Mouse (Mus musculus) liver, embryonic 12.5 days (tissue): ENCODE measurements around the gene Becn1. TPM values are rescaled to one million over a fixed set of nuclear protein-coding genes. Genes with fewer than 3 reads are reported as not detected.

Experiments used
- ATAC-seq: fragments of 200-750 bp; cut with Nextera tagmentation; 2 replicates; pipeline ENCODE4 v1.8.0; 2017; ENCODE audit warnings: moderate number of reproducible peaks, mild to moderate bottlenecking, moderate library complexity
- H3K27ac ChIP-seq: fragments of 300-500 bp; sonication (generic); 2 replicates; pipeline ENCODE4 v1.5.1; 2016; ENCODE audit warnings: mild to moderate bottlenecking
- H3K27me3 ChIP-seq: fragments of 300-500 bp; sonication (generic); replicated peaks from 2 replicates; pipeline ENCODE4 v1.6.1; 2016; ENCODE audit warnings: mild to moderate bottlenecking, moderate library complexity
- H3K36me3 ChIP-seq: fragments of 300-500 bp; sonication (generic); 2 replicates; pipeline ENCODE4 v1.6.1; 2016; ENCODE audit warnings: mild to moderate bottlenecking, moderate library complexity
- H3K4me1 ChIP-seq: fragments of 300-500 bp; sonication (generic); 2 replicates; pipeline ENCODE4 v1.6.1; 2016
- H3K4me2 ChIP-seq: fragments of 300-500 bp; sonication (generic); 2 replicates; pipeline ENCODE4 v1.6.1; 2016; ENCODE audit warnings: mild to moderate bottlenecking, moderate library complexity
- H3K4me3 ChIP-seq: fragments of 300-500 bp; sonication (generic); 2 replicates; pipeline ENCODE4 v1.5.1; 2016; ENCODE audit warnings: mild to moderate bottlenecking, moderate library complexity
- H3K9ac ChIP-seq: fragments of 300-500 bp; sonication (generic); 2 replicates; pipeline ENCODE4 v1.6.1; 2016; ENCODE audit warnings: mild to moderate bottlenecking, moderate library complexity
- H3K9me3 ChIP-seq: fragments of 300-500 bp; sonication (generic); replicated peaks from 2 replicates; pipeline ENCODE4 v1.6.1; 2016; ENCODE audit warnings: mild to moderate bottlenecking, moderate library complexity
- WGBS: fragments of 180-500 bp; shearing (Covaris S2); methylation state at CpG from one replicate; pipeline ENCODE4 v1.1.7; 2016; ENCODE audit not compliant: insufficient replicate concordance; 5-methylcytosine and 5-hydroxymethylcytosine counted together
- polyA plus RNA-seq: library from polyadenylated mRNA; unstranded; fragments of >200 nt; fragmentation: Nextera tagmentation; extraction: Ambion mirVana; gene quantifications from 2 replicates; pipeline ENCODE4 v1.2.1, GENCODE M21; 2016

Gene Becn1
- polyA plus RNA-seq, 1 experiment from 2014 or later = 119 TPM

- peak overlapping the region; percentile 83 for H3K9ac ChIP-seq
- H3K4me3 ChIP-seq = peak overlapping the region; percentile 85
- ATAC-seq = peak; percentile 53
- peak overlapping the region; percentile 84 for H3K27ac ChIP-seq
- H3K27me3 ChIP-seq = peaks cover 6% of the 10 kb centered on the region; the same call in 1 of the 2 replicates
- H3K9me3 ChIP-seq = no peaks in the 10 kb centered on the region
- 52% methylated on average over 14 of the region's 14 CpGs for WGBS
- peaks cover 22% of the 10 kb centered on the region for H3K36me3 ChIP-seq
- peak overlapping the region; percentile 88 for H3K4me2 ChIP-seq
- peaks cover 38% of the 10 kb centered on the region for H3K4me1 ChIP-seq
These were observed 22.9 kb downstream of the Becn1 start for GRCm38 (mm10) chr11:101279193-101279569.

GRCm38 (mm10) chr11:101278223-101279192 is 23.6 kb downstream of the Becn1 start, which contains the start of the genes Cntd1 and Coa3:
TSS of gene Cntd1 (plus strand) at chr11:101279012.
TSS of gene Coa3 (minus strand) at chr11:101279114.
- Histone ChIP-seq H3K9me3 (no peaks in the 10 kb centered on the region), H3K27ac (peak within 1 kb of the TSS; percentile 84), H3K9ac (peak within 1 kb of the TSS; percentile 83), H3K27me3 (peaks cover 6% of the 10 kb centered on the region; the same call in 1 of the 2 replicates), H3K36me3 (peaks cover 22% of the 10 kb centered on the region), H3K4me1 (peaks cover 38% of the 10 kb centered on the region), H3K4me3 (peak within 1 kb of the TSS; percentile 85), H3K4me2 (peak within 1 kb of the TSS; percentile 88)
- WGBS = 3% methylated on average over 45 of the region's 45 CpGs
- ATAC-seq = peak; percentile 94

DNA sequence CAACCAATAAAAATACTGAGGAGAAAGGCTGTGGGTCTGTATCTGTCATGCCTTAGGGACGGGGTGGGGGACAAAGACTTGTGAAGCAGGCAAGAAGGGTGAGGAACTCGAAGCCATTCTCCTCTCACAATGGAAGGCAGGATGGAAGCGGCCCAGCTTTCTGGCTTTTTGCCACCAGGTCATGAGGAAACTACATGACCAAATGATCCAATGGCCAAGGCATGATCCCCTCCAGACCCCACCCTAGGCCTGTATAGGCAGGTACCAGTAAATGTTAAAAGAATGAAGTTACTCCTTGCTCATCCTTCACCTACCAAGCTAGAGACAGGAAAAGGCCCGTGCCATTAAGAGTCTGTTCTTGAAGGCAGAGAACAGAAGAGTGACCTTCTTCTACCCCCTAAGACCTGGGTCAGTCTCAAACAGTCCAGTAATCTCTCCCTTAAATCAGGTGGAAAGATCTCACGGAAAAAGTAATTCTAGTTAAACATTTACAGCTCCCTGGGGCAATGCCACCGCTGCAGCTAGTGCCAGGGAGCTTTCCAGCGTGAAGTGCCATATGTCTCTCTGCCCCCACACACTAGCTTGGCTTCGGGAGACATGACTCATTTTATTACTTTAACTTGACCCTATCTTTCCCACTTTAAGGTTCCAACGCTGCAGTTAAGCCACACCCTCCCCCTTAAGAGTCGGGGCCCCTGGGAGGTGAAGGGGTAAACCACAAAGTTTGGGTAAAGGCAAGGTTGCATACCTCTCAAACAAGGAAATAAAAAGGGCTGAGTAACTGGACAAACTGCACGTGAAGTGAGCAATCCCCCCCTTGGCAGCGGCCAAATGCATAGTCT is 24.5 kb downstream of the Becn1 start:
- Histone ChIP-seq H3K4me3 (peak overlapping the region; percentile 85), H3K4me1 (peaks cover 33% of the 10 kb centered on the region), H3K9ac (peak overlapping the region; percentile 83), H3K36me3 (peaks cover 22% of the 10 kb centered on the region), H3K27me3 (peaks cover 6% of the 10 kb centered on the region; the same call in 1 of the 2 replicates), H3K27ac (peak overlapping the region; percentile 84), H3K9me3 (no peaks in the 10 kb centered on the region), H3K4me2 (peak overlapping the region; percentile 88)
- peak; percentile 28; the same call in 1 of the 2 replicates for ATAC-seq
- WGBS = 44% methylated on average over 12 of the region's 12 CpGs

DNA sequence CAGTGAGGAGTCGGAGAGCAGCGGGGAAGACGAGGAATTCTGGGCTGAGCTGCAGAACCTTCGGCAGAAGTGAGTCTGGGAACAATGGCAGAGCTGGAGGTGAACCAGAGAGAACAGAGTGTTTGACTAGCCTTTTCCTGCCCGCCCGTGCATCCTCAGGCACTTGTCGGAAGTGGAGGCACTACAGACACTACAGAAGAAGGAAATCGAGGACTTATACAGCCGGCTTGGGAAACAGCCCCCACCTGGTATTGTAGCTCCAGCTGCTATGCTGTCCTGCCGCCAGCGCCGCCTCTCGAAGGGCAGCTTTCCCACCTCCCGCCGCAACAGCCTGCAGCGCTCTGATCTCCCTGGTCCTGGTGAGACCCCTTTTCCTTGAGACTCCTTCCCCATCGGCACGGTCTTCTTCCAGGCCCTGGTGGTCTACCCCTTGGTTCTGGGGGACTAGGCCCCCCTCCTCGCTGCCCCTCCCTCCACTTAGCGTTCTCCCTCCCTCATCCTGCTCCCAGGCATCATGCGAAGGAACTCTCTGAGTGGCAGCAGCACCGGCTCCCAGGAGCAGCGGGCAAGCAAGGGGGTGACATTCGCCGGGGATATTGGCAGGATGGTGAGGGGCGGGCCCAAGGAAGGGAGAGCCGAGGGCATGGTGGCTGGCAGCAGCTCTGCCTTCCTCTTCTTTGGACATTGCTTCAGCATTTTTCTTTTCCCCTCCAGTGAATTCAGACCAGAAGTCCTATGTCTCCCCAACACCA is 25.6 kb downstream of the Becn1 start:
- peak overlapping the region; percentile 88 for H3K4me2 ChIP-seq
- H3K27me3 ChIP-seq = peaks cover 6% of the 10 kb centered on the region; the same call in 1 of the 2 replicates
- peaks cover 25% of the 10 kb centered on the region for H3K36me3 ChIP-seq
- H3K4me1 ChIP-seq = peaks cover 33% of the 10 kb centered on the region
- ATAC-seq = no peak
- WGBS = 61% methylated on average over 27 of the region's 27 CpGs
- H3K9me3 ChIP-seq = no peaks in the 10 kb centered on the region
- H3K27ac ChIP-seq = 0 out of 2 replicates have a peak overlapping the region, but pooled peaks have one; percentile 12
- H3K9ac ChIP-seq = peak overlapping the region; percentile 83; the same call in 1 of the 2 replicates
- H3K4me3 ChIP-seq = peak overlapping the region; percentile 2; the same call in 1 of the 2 replicates

DNA sequence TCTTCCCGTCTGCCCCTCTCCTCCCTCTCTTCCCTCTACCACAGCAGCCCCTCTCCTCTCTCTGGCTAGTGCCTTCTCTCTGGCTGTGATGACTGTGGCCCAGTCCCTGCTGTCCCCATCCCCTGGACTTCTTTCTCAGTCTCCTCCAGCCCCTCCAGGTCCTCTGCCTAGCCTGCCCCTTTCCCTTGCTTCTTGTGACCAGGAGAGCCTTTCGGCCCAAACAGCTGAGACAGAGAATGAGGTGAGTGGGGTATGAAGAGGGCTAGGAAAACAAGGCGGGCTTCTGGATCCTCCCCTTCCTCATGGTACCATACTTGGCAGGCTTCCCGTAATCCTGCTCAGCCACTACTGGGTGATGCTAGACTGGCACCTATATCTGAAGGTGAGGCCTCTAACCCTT is 26.8 kb downstream of the Becn1 start:
- WGBS = 78% methylated on average over 4 of the region's 4 CpGs
- peaks cover 33% of the 10 kb centered on the region for H3K4me1 ChIP-seq
- H3K36me3 ChIP-seq = peaks cover 25% of the 10 kb centered on the region
- no peak overlapping the region for H3K9ac ChIP-seq
- no peaks in the 10 kb centered on the region for H3K9me3 ChIP-seq
- no peak overlapping the region for H3K27ac ChIP-seq
- no peak overlapping the region for H3K4me2 ChIP-seq
- peaks cover 3% of the 10 kb centered on the region; the same call in 1 of the 2 replicates for H3K27me3 ChIP-seq
- no peak for ATAC-seq
- no peak overlapping the region for H3K4me3 ChIP-seq

DNA sequence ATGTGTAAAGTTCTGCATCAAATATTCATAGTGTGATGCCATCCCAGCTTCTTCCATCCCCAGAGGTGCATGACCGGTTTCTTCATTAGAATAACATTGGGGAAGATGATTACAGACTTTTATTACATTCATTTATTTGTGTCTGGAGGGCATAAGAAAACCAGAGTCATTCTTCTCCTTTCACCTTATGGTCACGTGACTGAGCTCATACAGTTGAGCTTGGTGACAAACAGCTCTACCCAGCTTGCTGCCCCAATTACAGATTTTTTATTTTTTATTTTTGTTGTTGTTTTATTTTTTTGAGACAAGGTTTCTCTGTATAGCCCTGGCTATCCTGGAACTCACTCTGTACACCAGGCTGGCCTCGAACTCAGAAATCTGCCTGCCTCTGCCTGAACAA is 29.6 kb downstream of the Becn1 start:
- Histone ChIP-seq H3K4me3 (no peak overlapping the region), H3K4me2 (no peak overlapping the region), H3K36me3 (peaks cover 28% of the 10 kb centered on the region), H3K27ac (no peak overlapping the region), H3K4me1 (peaks cover 36% of the 10 kb centered on the region), H3K27me3 (peaks cover 14% of the 10 kb centered on the region), H3K9me3 (no peaks in the 10 kb centered on the region), H3K9ac (no peak overlapping the region)
- ATAC-seq = no peak
- 70% methylated on average over 3 of the region's 3 CpGs for WGBS

GRCm38 (mm10) chr11:101269577-101270116 is 32.4 kb downstream of the Becn1 start:
- H3K36me3 ChIP-seq = peaks cover 17% of the 10 kb centered on the region
- H3K27me3 ChIP-seq = peaks cover 42% of the 10 kb centered on the region
- no peaks in the 10 kb centered on the region for H3K9me3 ChIP-seq
- peak overlapping the region; percentile 13; the same call in 1 of the 2 replicates for H3K4me2 ChIP-seq
- H3K9ac ChIP-seq = no peak overlapping the region
- 27% methylated on average over 10 of the region's 10 CpGs for WGBS
- 0 out of 2 replicates have a peak overlapping the region, but pooled peaks have one; percentile 45 for H3K27ac ChIP-seq
- H3K4me1 ChIP-seq = peaks cover 28% of the 10 kb centered on the region
- ATAC-seq = peak; percentile 63
- no peak overlapping the region for H3K4me3 ChIP-seq

DNA sequence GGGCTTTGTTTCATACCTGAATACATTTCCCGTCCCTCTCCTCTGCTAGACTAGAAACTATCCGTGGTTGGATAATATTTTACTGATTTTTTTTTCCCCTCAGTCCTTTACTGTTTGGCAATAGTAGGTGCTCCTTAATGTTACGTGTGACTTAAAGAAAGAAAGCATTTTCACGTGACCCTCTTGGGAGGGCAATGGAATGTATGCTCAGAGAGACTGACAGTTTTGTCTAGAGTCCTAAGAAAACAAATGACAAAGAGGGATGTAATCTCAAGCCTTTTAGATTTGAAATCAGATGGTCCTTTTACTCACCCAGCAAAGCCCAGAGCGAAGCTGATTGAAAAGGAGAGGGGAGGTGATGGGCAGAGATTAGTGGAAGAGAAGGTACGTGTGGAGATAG is 36.2 kb downstream of the Becn1 start:
- Histone ChIP-seq H3K4me1 (peaks cover 63% of the 10 kb centered on the region), H3K4me2 (no peak overlapping the region), H3K9ac (no peak overlapping the region), H3K9me3 (no peaks in the 10 kb centered on the region), H3K4me3 (no peak overlapping the region), H3K27ac (no peak overlapping the region), H3K27me3 (peaks cover 74% of the 10 kb centered on the region), H3K36me3 (peaks cover 13% of the 10 kb centered on the region; the same call in 1 of the 2 replicates)
- 53% methylated on average over 6 of the region's 6 CpGs for WGBS
- no peak for ATAC-seq

GRCm38 (mm10) chr11:101264954-101265471 is 37.1 kb downstream of the Becn1 start:
- H3K4me2 ChIP-seq = peak overlapping the region; percentile 46
- ATAC-seq = no peak
- WGBS = 11% methylated on average over 31 of the region's 31 CpGs
- peaks cover 13% of the 10 kb centered on the region; the same call in 1 of the 2 replicates for H3K36me3 ChIP-seq
- peak overlapping the region; percentile 22; the same call in 1 of the 2 replicates for H3K4me3 ChIP-seq
- peaks cover 74% of the 10 kb centered on the region for H3K27me3 ChIP-seq
- H3K27ac ChIP-seq = no peak overlapping the region
- no peak overlapping the region for H3K9ac ChIP-seq
- H3K9me3 ChIP-seq = no peaks in the 10 kb centered on the region
- H3K4me1 ChIP-seq = peaks cover 71% of the 10 kb centered on the region

- peak overlapping the region; percentile 95; the same call in 1 of the 2 replicates for H3K4me2 ChIP-seq
- no peak overlapping the region for H3K27ac ChIP-seq
- H3K4me1 ChIP-seq = peaks cover 71% of the 10 kb centered on the region
- ATAC-seq = no peak
- peaks cover 71% of the 10 kb centered on the region for H3K27me3 ChIP-seq
- H3K36me3 ChIP-seq = peaks cover 17% of the 10 kb centered on the region
- no peak overlapping the region for H3K9ac ChIP-seq
- WGBS = 53% methylated on average over 3 of the region's 3 CpGs
- H3K4me3 ChIP-seq = peak overlapping the region; percentile 80; the same call in 1 of the 2 replicates
- H3K9me3 ChIP-seq = no peaks in the 10 kb centered on the region
These were observed 38.2 kb downstream of the Becn1 start for GRCm38 (mm10) chr11:101263989-101264280.
